Mouse (Mus musculus): ENCODE measurements around the gene Acyp1. TPM values are rescaled to one million over a fixed set of nuclear protein-coding genes. Genes with fewer than 3 reads are reported as not detected.

The Acyp1 gene
- total RNA-seq, 2 experiments from 2014 or later = 37.9 to 52.7 TPM

DNA sequence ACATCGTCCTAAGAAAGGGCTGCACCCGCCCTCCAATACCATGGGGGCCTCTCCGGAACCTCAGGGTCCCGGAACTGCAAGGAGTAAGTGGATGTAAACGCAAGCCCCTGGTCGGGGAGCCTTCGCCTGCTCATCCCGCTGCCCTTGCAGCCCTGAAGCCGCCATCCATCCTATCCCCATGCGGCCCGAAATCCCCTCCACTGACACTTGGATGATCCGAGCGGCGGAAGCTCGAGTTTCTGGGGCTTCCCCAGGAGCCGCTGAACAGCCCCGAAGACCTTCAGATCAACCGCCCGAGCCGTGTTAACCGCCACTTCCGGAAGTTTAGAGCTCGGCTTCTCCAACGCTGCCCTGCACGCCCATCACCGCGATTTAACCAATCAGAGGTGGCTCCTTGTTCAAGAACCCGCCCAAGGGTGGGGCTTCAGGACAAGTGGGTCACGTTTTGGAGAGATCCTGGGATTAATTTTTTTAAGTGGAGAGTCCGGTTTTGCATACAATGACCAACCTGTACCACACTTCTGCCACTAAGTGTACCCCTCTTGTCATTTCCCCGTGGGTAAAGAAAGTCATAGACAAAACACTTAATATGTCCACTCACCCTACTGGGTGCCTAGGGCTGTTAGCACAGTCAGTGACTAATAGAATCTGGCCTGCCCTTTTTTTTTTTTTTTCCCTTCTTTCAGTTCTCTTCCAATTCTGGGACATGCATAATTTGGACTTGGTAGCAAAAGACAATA lies 8.0 kb downstream of the Acyp1 start:
- TF ChIP-seq CTCF (IDR thresholded peaks at IDR 0.05) = no peak
- intact Hi-C loops (cut with DNase I) = no loop called here
- Histone ChIP-seq H3K4me3 (peak overlapping the region; percentile 80), H3K27ac (peak overlapping the region; percentile 91)
- DNase-seq = peak; percentile 95

DNA sequence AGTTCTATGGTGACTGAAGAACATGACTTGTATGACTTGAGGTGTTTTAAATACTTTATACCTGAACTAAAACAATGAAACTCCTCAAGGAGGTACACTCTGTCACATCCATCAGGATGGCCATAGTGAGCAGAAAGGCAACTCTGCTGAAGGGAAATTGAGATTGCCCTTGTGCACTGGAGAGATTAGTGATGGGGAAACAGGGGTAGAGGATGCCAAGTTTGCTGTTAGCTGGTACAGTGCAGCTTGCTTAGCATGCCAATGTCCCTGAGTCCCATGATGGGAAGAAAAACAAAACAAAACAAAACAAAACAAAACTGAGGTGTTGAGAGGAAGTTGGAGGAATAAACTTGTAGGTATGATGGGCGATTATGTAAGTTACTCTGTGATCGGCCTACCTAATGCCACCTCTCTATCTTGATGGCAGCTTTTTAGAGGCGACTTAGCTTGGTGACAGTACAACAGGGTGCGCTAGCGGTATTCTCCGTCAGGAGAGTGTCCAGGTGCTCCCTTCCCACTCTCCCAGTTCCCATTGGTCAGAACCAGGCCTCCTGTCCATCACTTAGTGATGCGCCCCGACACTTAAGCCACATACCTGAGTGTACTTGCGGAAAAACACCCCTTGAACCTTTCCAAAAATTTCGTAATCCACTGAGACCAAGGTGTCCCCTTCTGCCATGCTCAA lies 8.7 kb downstream of the Acyp1 start:
- Histone ChIP-seq H3K4me3 (peak overlapping the region; percentile 80), H3K27ac (peak overlapping the region; percentile 91)
- TF ChIP-seq CTCF (IDR thresholded peaks at IDR 0.05) = no peak
- no peak for DNase-seq
- intact Hi-C loops (cut with DNase I) = no loop called here

DNA sequence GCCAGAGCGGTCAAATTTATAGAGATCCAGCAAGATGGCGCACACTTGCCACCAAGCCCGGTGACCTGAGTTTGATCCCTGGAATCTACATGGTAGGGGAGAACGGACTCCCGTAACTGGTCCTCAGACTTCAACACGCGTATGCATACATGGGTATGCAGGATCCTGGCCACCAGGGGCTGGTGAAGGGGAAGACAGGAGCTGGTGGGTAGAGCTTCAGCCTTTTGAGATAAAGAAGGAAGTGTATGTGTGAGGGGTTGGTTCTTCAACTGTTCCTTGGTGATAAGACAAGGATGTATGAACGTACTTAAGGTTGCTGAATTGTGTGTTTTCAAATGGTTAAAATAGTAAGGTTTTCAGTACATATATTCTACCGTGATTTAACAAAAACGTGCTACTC lies 9.3 kb downstream of the Acyp1 start:
- no peak for DNase-seq
- intact Hi-C loops (cut with DNase I) = no loop called here
- Histone ChIP-seq H3K27ac (no peak overlapping the region), H3K4me3 (no peak overlapping the region)
- TF ChIP-seq CTCF (IDR thresholded peaks at IDR 0.05) = no peak

DNA sequence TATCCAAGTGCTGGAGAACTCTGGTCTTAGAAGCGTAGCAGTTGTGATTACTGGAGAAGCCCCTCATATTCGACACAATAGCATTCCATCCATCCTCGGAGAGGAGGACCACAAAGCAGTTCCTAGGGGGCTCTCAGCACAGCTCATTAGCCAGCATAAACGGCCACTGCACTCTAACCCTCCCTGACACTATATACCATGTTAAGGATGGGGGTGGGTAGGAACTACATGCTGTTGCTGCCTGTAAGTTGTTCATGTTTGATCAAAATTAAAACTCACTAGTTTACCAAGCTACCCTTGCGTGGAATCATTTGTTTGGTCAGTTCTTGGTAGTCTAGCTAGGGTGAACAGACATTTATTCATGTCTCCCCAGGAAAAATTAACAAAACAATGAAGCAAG lies 12.0 kb downstream of the Acyp1 start:
- TF ChIP-seq CTCF (IDR thresholded peaks at IDR 0.05) = no peak
- H3K27ac ChIP-seq = no peak overlapping the region
- DNase-seq = no peak
- intact Hi-C loops (cut with DNase I) = no loop called here
- no peak overlapping the region for H3K4me3 ChIP-seq

DNA sequence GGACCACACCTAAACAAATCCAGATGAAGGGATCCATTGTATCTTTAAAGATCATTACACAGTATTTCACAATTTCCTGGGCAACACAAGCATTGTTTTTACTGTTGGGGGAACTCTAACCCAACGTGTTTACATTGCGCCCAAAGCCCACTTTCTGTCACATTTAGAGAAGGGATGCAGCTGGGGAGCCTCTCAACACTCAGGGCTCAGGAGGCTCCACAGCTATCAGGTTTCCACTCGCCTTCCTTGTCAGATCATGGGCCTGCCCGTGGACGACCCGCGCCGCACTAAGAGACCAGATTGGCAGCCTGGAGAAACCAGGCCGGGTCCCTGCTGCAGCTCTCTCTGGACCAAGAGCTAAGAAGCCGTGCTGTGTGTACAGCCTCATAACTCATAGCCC lies 14.7 kb downstream of the Acyp1 start:
- TF ChIP-seq CTCF (IDR thresholded peaks at IDR 0.05) = no peak
- Histone ChIP-seq H3K4me3 (no peak overlapping the region), H3K27ac (no peak overlapping the region)
- no peak for DNase-seq
- intact Hi-C loops (cut with DNase I) = loop anchor here (5.0 kb wide), 1 partner anchor 51 kb away; no protein-coding TSS in a partner anchor

DNA sequence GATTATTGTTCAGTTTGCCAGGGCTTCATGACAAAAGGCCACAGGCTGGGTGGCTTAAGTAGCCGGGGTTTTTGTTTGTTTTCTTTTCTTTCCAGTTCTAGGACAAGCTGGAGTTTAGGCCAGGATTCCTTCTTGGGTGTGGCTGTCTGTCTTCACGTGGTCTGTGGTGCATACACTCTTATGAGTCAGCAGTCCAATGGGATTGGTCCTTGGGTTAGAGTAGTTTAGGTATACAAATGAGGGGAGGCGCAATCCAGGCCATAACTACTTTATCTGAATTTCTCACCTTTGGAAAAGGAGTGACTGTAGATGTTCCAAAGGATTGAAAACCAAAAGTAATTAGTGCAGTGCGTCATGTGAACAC lies 16.4 kb downstream of the Acyp1 start:
- no peak for TF ChIP-seq CTCF (IDR thresholded peaks at IDR 0.05)
- Histone ChIP-seq H3K27ac (no peak overlapping the region), H3K4me3 (no peak overlapping the region)
- DNase-seq = no peak
- intact Hi-C loops (cut with DNase I) = loop anchor here (5.0 kb wide), 1 partner anchor 50 kb away; no protein-coding TSS in a partner anchor

DNA sequence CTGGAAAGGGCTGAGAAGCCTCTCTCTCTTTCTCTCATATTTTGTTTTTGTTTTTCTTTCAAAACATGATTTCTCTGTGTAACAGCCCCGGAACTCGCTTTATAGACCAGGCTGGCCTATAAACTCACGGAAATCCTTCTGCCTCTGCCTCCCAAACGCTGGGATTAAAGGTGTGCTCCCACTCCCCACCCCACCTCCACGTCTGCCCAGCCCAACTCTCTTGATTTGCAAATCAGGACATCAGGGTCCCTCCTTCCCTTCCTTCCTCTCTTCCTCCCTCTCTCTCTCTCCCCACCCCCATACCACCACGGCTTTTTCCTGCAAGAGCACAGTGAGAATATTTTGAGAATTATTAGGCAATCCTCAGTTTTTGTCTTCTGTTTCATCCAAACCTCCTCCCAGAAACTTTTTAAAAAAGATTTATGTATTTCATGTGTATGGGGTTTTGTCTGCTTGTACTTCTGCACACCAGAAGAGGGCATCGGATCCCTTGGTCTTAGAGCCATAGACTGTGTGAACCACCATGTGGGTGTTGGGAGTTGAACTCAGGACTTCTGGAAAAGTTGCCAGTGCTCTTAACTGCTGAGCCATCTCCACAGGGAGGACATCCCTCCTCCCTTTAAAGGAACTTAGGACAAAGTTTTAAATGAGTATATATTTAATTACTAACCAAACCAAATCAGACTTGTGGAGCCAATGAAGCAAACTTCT lies 17.0 kb downstream of the Acyp1 start:
- DNase-seq = no peak
- no peak overlapping the region for H3K27ac ChIP-seq
- no peak overlapping the region for H3K4me3 ChIP-seq
- TF ChIP-seq CTCF (IDR thresholded peaks at IDR 0.05) = no peak
- intact Hi-C loops (cut with DNase I) = loop anchor here (5.0 kb wide), 1 partner anchor 49 kb away; no protein-coding TSS in a partner anchor

DNA sequence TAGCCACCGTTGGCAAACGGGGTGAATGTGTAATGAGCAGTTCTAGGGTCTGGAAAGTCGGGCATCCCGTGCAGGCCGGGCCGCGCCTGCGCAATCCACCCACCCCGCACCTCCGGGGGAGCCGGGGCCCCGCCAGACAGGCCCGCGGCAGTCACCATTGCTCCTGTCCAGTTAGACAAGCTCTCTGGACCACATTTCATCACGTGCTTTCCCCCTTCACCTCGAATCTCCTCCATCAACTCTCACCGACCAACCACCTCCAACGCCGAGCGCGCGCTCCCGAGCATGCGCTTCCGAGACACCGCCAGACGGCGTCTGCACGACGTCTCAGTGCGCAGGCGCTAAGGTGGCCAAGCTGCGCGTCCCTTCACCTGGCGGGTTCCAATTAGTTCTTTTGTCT lies 17.9 kb downstream of the Acyp1 start, which contains the start of gene Mlh3:
Gene Mlh3 (minus strand): TSS at position 281 of the 400 bp plus-strand sequence.
- Histone ChIP-seq H3K4me3 (peak within 1 kb of the TSS; percentile 82), H3K27ac (peak within 1 kb of the TSS; percentile 90)
- TF ChIP-seq CTCF (IDR thresholded peaks at IDR 0.05) = peak; percentile 51
- intact Hi-C loops (cut with DNase I) = loop anchor here (5.0 kb wide), 1 partner anchor 48 kb away; no protein-coding TSS in a partner anchor
- peak; percentile 90 for DNase-seq

DNA sequence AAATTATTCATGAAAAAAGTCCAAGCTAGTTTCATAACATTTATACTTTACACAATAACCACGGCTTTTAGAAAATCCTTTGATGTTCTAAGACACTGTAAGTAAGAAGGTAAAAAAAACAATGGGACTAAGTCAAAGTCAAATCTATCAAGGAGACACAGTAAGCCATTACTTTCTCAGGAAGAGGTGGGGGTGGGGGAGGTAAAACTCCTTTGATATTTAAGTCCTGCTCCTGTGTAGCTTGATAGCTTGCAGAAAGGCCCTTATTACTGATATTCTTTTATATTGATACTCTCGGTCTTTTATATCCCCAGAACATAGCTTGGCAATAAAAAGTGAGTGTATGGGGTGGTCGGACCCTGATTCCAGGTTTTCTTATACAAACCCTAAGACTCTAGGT lies 18.4 kb downstream of the Acyp1 start:
- DNase-seq = no peak
- intact Hi-C loops (cut with DNase I) = loop anchor here (5.0 kb wide), 1 partner anchor 48 kb away; no protein-coding TSS in a partner anchor
- H3K27ac ChIP-seq = peak overlapping the region; percentile 90
- TF ChIP-seq CTCF (IDR thresholded peaks at IDR 0.05) = no peak
- H3K4me3 ChIP-seq = peak overlapping the region; percentile 82

DNA sequence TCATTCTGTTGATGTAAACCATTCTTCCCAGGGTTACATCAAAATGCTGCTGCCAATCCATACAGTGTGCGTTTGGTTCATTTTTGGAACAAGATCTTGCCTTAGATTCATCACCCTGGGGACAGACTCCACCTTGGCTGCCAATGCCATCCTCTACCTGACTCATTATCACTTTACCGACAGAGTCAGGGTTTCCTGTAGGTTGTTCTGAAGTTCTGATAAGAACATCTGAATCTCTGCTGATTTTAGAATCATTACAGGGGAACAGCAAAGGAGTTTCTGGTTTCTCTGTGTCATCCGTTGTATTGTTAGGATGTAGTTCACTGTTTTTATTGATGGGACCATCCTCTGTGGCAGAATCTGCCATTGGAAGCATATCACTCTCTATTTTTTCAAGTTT lies 22.0 kb downstream of the Acyp1 start:
- H3K27ac ChIP-seq = no peak overlapping the region
- TF ChIP-seq CTCF (IDR thresholded peaks at IDR 0.05) = no peak
- no peak overlapping the region for H3K4me3 ChIP-seq
- DNase-seq = no peak
- intact Hi-C loops (cut with DNase I) = no loop called here

DNA sequence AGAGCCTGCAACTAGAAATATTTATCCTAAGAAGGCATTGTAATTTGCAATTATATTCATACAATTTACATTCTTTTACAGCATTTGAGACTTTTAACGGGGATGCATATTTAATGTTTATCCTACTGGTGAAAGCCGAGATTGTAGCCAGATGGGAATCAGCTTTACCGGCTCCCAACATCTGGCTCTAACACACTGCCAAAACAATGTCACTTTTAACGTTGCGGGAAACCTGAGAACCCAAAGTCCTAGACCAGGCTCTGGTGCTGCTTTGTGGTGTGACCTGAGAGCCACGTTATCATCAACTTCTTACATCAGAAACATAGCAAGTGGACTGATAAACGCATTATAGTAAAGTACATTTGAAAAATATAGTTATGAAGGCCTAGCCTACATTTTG lies 23.3 kb downstream of the Acyp1 start:
- Histone ChIP-seq H3K27ac (no peak overlapping the region), H3K4me3 (no peak overlapping the region)
- TF ChIP-seq CTCF (IDR thresholded peaks at IDR 0.05) = no peak
- DNase-seq = no peak
- intact Hi-C loops (cut with DNase I) = no loop called here

DNA sequence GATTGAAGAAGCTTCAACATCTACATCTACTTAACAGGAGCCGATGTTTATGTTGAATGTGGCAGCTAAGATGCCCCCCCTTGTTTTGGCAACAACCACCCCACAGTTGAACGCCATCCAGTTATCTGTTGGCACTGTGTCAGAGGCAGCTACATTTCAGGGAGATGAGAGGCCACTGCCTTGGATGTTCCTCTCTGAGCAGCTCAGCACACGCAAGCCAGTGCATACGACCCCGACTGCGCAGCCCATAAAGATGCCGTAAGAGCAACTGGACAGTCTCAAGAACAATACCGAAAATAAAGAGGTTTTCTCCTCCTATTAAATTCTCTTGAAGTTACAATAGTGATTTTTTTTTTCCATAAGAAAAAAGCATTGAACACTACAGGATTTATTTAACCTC lies 23.7 kb downstream of the Acyp1 start:
- H3K4me3 ChIP-seq = no peak overlapping the region
- intact Hi-C loops (cut with DNase I) = no loop called here
- no peak overlapping the region for H3K27ac ChIP-seq
- TF ChIP-seq CTCF (IDR thresholded peaks at IDR 0.05) = no peak
- no peak for DNase-seq

DNA sequence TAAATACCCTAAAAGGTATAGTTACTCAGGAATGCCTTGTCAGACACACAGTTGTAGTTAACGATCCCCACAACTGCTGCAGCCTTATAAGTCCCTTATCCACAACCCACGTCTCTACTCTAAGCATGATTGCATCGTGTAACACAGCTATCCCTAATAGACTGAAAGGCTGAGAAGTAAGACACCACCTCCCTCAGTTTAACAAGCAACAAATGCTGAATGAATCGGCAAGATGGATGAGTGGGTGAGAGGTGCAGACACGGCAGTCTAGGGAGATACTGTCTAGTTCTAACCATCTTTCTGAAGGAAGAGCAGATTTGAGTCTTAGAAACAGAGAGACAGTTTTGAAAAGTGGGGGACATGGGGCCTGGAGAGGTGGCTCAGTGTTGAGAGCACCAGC lies 25.0 kb downstream of the Acyp1 start:
- Histone ChIP-seq H3K4me3 (no peak overlapping the region), H3K27ac (no peak overlapping the region)
- intact Hi-C loops (cut with DNase I) = no loop called here
- no peak for DNase-seq
- no peak for TF ChIP-seq CTCF (IDR thresholded peaks at IDR 0.05)

All from gastrocnemius, adult 2 months (tissue).